ENCODE assay signal across 26 mouse cellular contexts in the genomic region with DNA sequence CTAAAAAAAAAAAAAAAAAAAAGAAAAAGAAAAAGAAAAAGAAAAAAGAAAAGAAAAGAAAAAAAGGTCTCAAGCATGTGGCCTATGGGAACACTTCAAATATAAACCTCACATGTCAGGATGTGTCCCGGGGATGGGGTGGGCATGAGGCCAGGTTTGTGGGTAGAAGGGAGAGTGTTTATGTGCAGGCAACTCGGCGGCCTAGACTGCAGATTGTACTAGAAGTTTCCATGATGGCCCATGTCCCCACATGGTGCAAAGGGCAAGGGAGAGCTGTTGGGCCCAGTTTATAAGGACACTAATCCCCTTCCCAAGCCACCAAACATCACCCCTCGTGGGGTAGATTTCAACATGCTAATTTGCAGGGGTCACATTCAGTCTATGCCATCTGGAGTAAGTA.
"Had no signal": no experiment of that assay in that cellular context is flagged by ENCODE, and none has a peak within 500 bp of the region (broad histone marks: within the 10 kb centered on the region; RNA-seq: fewer than 3 reads in every experiment).

No protein-coding gene starts in this region.

- H3K4me3 ChIP-seq: gastrocnemius, adult 2 months; heart, adult 2 months; heart, embryonic 12.5 days; hindbrain, embryonic 10.5 days; hindbrain, embryonic 12.5 days; intestine, embryonic 15.5 days; layer of hippocampus, adult 2 months; left cerebral cortex, adult 2 months; limb, embryonic 10.5 days; limb, embryonic 12.5 days; liver, embryonic 13.5 days had no signal

- H3K27me3 ChIP-seq: hindbrain, embryonic 12.5 days; intestine, embryonic 15.5 days; limb, embryonic 12.5 days had no signal

- DNase-seq: gastrocnemius, adult 2 months; gastrocnemius, postnatal 10 days; gastrocnemius, postnatal 25 days; heart, adult 2 months; heart, postnatal 10 days; heart, postnatal 4 days; kidney, adult 18-20 months; kidney, adult 8-10 months; kidney, postnatal 10 days; kidney, postnatal 25 days; kidney, postnatal 4 days; liver; liver, embryonic 13.5 days had no signal

- H3K27ac ChIP-seq: gastrocnemius, adult 2 months; heart, adult 2 months; hindbrain, embryonic 10.5 days; hindbrain, embryonic 12.5 days; hindbrain, embryonic 14.5 days; intestine, embryonic 15.5 days; layer of hippocampus, adult 2 months; left cerebral cortex, adult 2 months; limb, embryonic 10.5 days; limb, embryonic 12.5 days; liver, embryonic 13.5 days had no signal

- H3K36me3 ChIP-seq: heart, embryonic 12.5 days; hindbrain, embryonic 10.5 days; hindbrain, embryonic 12.5 days; intestine, embryonic 15.5 days; limb, embryonic 10.5 days; limb, embryonic 12.5 days; liver, embryonic 13.5 days had no signal

- H3K4me1 ChIP-seq: heart, embryonic 12.5 days; intestine, embryonic 15.5 days; limb, embryonic 12.5 days; liver, embryonic 13.5 days had no signal

- ATAC-seq: hindbrain, embryonic 16.5 days; inflammation-experienced regulatory T-cells, adult 6 months; intestine, embryonic 15.5 days; intestine, postnatal 0 days had no signal

- H3K4me2 ChIP-seq: heart, embryonic 12.5 days; hindbrain, embryonic 12.5 days; hindbrain, embryonic 14.5 days; intestine, embryonic 15.5 days; limb, embryonic 12.5 days; liver, embryonic 11.5 days; liver, embryonic 13.5 days had no signal

- H3K9ac ChIP-seq: heart, embryonic 12.5 days; hindbrain, embryonic 12.5 days; hindbrain, embryonic 14.5 days; intestine, embryonic 15.5 days; limb, embryonic 12.5 days; liver, embryonic 13.5 days had no signal

- H3K9me3 ChIP-seq: heart, embryonic 12.5 days; hindbrain, embryonic 10.5 days; hindbrain, embryonic 12.5 days; intestine, embryonic 15.5 days; limb, embryonic 10.5 days; limb, embryonic 12.5 days; liver, embryonic 13.5 days had no signal
